Mouse (Mus musculus) v-Abl transformed pro-B cells (cell line): ENCODE measurements at regions not wholly inside any gene's neighbourhood (a gene's known extent, or its start where the extent isn't known, plus 50 kb on each side); places are given as distances from the start of the nearest gene placed in this dataset.
"Not testable (repeated sequence)": the region's sequence is repeated elsewhere in the genome, so short reads cannot be mapped to it uniquely, and the experiment has no call there.

ENCODE experiments used
- in situ Hi-C, 2 experiments: fragments of 400-800 bp; cut with MboI; formaldehyde crosslinking; loops; one replicate each; pipeline ENCODE4 v1.15.1; 2025; ENCODE audit not compliant: unreplicated experiment in 2 of 2

- in situ Hi-C loops, result no loop called here
These were observed 459.6 kb upstream of the Dab2 start for GRCm38 (mm10) chr15:5839963-5840362.

GRCm38 (mm10) chr15:5841369-5842149 lies 458.0 kb upstream of the Dab2 start:
- in situ Hi-C loops, result not testable (repeated sequence)

- in situ Hi-C loops, result no loop called here
These were observed 453.0 kb upstream of the Dab2 start for GRCm38 (mm10) chr15:5846571-5846970.

GRCm38 (mm10) chr15:5847413-5848100 lies 452.0 kb upstream of the Dab2 start:
- in situ Hi-C loops, result no loop called here

- in situ Hi-C loops, result no loop called here
These were observed 447.1 kb upstream of the Dab2 start for GRCm38 (mm10) chr15:5852523-5852922.

GRCm38 (mm10) chr15:5869289-5869688 lies 430.3 kb upstream of the Dab2 start:
- in situ Hi-C loops, result no loop called here

GRCm38 (mm10) chr15:5869866-5870265 lies 429.7 kb upstream of the Dab2 start:
- in situ Hi-C loops, result no loop called here

- in situ Hi-C loops, result no loop called here
These were observed 427.5 kb upstream of the Dab2 start for GRCm38 (mm10) chr15:5872042-5872441.

GRCm38 (mm10) chr15:5877749-5878148 lies 421.8 kb upstream of the Dab2 start:
- in situ Hi-C loops, result no loop called here

- in situ Hi-C loops, result no loop called here
These were observed 408.4 kb upstream of the Dab2 start for GRCm38 (mm10) chr15:5891188-5891587.

- in situ Hi-C loops, result no loop called here
These were observed 407.6 kb upstream of the Dab2 start for GRCm38 (mm10) chr15:5892034-5892433.

- in situ Hi-C loops, result not testable (repeated sequence)
These were observed 403.7 kb upstream of the Dab2 start for GRCm38 (mm10) chr15:5895688-5896470.

- in situ Hi-C loops, result loop anchor here (5.0 to 10.0 kb wide), 3 partner anchors 500 to 723 kb away; no protein-coding TSS in a partner anchor
These were observed 384.3 kb upstream of the Dab2 start for GRCm38 (mm10) chr15:5915261-5915660.

GRCm38 (mm10) chr15:5920058-5920457 lies 379.5 kb upstream of the Dab2 start:
- in situ Hi-C loops, result no loop called here

- in situ Hi-C loops, result no loop called here
These were observed 371.8 kb upstream of the Dab2 start for GRCm38 (mm10) chr15:5927768-5928167.

GRCm38 (mm10) chr15:5933586-5933985 lies 366.0 kb upstream of the Dab2 start:
- in situ Hi-C loops, result no loop called here

GRCm38 (mm10) chr15:5940945-5941344 lies 358.6 kb upstream of the Dab2 start:
- in situ Hi-C loops, result no loop called here

GRCm38 (mm10) chr15:5946650-5947049 lies 352.9 kb upstream of the Dab2 start:
- in situ Hi-C loops, result no loop called here

GRCm38 (mm10) chr15:5950919-5951318 lies 348.7 kb upstream of the Dab2 start:
- in situ Hi-C loops, result no loop called here

GRCm38 (mm10) chr15:5951661-5952060 lies 347.9 kb upstream of the Dab2 start:
- in situ Hi-C loops, result not testable (repeated sequence)

- in situ Hi-C loops, result no loop called here
These were observed 346.5 kb upstream of the Dab2 start for GRCm38 (mm10) chr15:5953106-5953505.
